Mouse (Mus musculus): ENCODE results near the gene Psma2.

Gene Psma2

DNA sequence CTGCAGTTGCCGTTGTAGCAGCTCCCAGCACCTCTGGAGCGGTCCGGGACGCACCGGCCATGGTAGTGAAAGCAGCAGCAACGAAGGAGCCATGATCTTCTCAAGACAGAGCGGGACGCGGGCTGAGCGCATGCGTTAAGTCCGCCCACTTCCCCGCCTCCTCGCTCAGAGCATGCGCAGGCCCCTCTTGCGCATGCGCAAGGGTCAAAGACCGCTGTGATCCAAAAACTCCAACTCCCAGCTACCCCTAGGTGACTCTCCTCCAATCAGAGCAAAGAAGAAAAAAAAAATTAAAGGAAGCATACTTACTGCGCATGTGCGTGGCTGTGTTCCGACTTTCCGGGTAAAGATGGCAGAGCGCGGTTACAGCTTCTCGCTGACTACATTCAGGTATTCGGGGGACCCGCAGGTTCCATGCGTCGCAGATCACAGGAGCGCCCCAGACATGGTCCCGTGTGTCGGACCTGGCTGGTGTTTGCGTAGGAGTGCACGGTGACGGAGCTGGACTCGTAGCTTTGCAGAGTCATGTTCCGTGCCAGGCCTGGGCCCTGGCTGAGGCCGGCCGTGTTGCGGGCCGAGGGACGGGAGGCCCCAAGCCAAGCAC is at the start of gene Psma2, which contains the start of gene Mrpl32:
Gene Psma2, plus strand, starts transcription at position 315 of the 604 bp plus-strand sequence.
Gene Mrpl32, minus strand, starts transcription at position 240 of the 604 bp plus-strand sequence.
- peak; percentile 97 for DNase-seq (ENCODE audit: low spot score)

DNA sequence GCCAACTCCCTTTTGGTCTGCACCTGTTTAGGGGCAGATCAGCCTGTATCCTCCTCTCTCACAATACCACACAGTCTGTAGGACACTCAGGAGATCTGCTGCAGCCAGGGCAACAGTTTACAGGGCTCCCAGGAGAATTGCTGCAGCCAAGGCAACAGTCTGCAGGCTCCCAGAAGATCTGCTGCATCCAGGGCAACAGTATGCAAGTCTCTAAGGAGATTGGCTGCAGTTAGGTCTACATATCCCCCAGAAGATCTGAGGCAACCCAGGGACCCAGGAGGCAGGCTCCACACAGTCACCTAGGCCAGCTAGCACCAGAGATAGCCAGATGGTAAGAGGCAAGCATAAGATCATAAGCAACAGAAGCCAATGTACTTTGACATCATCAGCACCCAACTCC is 38.9 kb upstream of the Psma2 start:
- DNase-seq (ENCODE audit: low spot score) = no peak

DNA sequence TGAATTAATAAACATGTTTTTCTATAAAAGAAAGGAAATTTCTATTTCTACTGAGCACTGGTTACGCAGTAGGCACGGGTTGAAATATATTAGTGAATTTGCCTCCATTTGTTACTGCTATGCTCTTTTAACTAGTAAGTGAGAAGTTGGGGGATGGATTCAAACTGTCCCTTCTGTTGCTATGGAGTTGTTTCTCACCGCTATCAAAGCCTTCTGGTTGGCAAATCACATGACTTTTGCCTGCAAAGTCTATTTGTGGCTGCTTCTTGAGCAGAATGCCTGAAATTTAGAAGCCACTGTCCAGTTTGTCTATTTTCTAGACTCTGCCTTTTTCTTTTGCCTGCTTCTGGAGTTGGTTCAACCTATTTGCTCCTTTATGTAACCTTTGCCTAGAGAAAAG is 32.6 kb upstream of the Psma2 start:
- DNase-seq (ENCODE audit: low spot score) = no peak

GRCm38 (mm10) chr13:14602744-14603143 is 10.3 kb upstream of the Psma2 start:
- DNase-seq (ENCODE audit: low spot score) = no peak

GRCm38 (mm10) chr13:14607616-14608015 is 5.4 kb upstream of the Psma2 start:
- DNase-seq (ENCODE audit: low spot score) = no peak

- no peak for DNase-seq (ENCODE audit: low spot score)
These were observed 577 bp upstream of the Psma2 start for GRCm38 (mm10) chr13:14612463-14612862.

DNA sequence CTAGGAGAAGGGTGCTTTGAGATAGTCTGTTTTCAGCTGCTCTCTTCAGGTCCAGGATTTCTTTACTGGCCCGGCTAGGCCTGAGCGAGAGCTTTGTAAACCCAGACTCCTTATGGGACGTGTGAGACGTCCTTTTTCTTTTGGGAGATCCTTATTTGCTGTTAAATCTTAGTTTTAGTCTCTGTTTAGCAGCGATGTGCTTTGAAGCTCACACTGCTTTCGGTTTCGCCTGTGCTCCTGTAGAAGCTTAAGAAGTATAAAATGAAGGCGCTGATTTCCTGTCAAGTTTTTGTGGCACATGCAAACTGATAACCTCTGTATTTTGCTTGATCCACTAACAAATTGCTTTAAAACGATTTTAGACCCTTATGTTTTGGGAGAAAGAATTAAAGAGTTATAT is 513 bp downstream of the Psma2 start:
- DNase-seq (ENCODE audit: low spot score) = no peak

DNA sequence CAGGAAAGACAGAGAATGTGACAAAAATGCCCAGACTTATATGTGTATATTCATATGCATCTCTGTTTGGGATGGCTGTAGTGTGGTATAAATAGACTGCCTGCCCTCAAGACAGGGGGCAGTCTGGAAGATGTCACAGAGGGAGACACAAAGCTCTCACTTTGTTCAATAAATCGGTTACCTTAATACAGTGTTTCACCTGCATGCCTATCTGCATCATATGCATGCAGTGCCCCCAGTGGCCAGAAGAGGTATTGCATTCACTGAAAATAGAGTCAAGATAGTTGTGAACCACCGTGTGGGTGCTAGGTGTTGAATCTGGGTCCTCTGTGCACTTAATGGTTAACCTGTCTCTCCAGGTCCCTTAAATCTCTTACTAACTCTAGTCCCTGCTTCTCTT is 5.7 kb downstream of the Psma2 start:
- no peak for DNase-seq (ENCODE audit: low spot score)

DNA sequence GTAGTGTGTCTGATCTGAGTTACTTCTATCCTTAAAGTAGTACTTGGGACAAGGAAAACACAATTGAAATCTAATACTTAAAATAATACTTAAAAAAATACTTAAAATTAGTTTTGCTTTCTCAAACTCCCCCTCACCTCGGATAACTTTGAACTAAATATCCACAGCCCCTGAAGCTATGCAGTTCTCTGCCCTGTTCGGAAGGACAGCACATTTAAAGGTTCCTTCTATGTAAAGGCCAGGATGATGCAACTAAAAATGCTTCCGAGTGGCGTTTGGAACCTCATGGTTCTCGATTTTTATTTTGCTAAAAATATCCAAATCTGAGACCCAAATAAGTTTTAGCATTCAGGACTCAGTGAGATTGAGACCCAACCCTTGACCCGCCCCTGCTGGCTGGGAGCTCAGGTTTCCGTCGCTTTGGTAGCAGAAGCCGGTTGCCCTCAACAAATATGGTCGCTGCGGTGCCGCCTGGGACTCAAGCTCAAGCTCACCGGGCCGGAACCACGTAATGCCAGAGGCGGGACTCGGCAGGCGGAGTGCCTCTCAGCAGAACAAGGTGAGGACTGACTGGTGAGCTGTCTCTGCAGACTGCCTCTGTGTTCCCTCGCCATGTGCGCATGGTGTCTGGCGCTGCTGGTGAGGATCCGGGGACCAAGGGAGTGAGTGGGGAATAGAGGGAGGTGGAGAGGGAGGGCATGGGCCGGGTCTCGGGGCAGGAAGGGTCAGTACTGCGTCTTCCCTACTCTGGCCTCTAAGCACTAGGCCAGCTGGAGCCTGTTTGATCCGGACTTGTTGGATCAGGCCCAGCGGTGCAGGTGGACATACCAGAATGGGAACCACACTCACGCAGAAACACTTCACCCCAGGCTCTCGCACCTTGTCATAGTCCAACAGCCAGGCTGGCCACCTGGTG is 16.9 kb downstream of the Psma2 start, which contains the start of gene AW209491:
Gene AW209491, plus strand, starts transcription at position 429 of the 916 bp plus-strand sequence.
- DNase-seq (ENCODE audit: low spot score) = peak; percentile 92

DNA sequence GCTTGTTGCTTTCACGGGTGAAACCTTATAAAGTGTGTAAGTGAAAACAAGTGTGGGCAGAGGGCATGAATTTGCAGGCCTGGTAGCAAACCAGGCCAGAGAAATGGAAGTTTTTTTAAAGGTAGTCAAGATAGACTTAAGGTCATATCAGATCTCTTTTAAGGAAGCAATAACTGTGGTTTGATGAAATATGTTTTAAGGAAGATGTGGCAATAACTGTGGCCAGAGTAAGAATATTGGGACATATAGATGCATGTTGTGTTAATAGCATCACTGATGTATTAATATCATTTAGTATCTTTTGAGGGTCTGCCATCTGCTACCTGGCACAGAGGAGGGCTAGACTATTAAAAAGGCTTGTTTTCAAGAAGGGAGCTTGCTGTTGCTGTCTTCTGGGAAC is 27.0 kb downstream of the Psma2 start:
- DNase-seq (ENCODE audit: low spot score) = no peak

DNA sequence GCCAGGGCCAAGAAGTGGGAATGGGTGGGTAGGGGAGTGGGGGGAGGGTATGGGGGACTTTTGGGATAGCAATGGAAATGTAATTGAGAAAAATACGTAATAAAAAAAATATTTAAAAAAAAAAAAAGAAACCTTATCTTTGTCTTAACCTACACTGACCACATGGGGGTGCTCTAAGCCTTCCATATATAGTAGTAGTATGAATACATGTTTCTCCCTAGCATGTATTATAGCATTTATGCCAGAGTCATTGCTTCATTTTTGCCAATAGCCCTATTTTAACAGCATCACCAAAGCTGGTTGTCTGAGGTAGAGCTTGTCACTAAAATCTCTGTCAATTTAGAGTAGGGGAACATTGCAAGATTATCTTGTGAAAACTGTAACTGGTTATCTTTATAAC is 36.3 kb downstream of the Psma2 start:
- DNase-seq (ENCODE audit: low spot score) = no peak

DNA sequence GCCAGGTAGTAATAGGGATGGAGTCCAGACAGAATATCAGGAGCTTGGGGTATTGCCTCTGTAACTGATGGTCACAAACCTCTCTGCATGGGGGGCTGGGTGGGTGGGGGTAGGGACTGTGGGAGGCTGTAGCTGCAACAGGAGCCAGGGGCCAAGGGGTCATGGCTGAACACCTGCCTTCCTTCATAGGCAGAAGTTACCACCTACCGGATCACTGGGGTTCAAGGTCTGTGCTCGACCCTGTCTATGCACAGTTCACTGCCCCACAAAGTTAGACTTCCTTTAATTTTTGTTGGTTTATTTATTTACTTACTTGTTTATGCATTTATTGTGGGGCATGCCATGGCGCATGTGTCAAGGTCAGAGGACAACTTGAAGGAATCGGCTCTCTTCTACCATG is 54.1 kb downstream of the Psma2 start:
- DNase-seq (ENCODE audit: low spot score) = no peak

- DNase-seq (ENCODE audit: low spot score) = no peak
These were observed 57.3 kb downstream of the Psma2 start for GRCm38 (mm10) chr13:14670342-14670741.

GRCm38 (mm10) chr13:14688955-14689354 is 75.9 kb downstream of the Psma2 start:
- DNase-seq (ENCODE audit: low spot score) = no peak

DNA sequence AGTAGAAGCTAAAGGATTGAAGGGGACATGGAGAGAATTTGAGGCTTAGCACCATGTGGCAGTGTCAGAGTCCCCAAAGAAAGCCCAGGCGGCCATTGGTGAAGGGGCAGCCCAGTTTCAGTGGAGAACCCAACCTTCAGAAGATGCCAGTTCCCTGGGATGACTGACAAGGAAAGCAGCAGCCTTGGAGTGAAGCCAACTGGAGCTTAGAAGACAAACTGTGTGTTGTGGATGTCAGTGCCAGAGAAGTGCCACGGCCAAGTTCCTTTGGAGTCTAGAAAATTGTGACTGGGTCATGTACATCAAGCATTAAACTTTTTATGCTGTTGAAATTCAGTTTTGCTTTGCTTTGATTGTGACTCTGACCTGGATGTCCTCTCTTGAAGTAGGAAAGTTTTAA is 103.8 kb downstream of the Psma2 start:
- DNase-seq (ENCODE audit: low spot score) = no peak

DNA sequence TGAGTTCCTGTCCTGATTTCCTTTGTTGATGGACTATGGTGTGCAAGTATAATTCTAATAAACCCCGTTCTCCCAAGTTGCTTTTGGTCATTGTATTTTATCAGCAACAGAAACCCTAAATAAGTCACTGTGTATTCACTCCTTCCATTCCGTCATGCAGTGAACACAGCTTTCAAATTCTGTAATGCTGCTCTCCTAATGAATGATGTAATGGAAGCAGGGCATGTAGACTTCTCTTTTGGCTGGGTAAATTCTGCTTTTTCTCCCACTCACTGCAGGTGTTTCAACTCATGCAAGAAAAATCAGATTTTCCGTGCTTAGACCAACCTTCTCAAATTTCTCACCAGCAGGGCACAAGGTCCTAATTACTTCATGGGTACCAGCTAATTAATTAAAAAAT is 104.7 kb downstream of the Psma2 start:
- no peak for DNase-seq (ENCODE audit: low spot score)

Measured in ovary, adult 18-20 months (tissue).